Mouse (Mus musculus) liver, postnatal 0 days (tissue): Measurements from ENCODE around the gene Ppid.

ENCODE experiments used
- CTCF ChIP-seq: sonication (generic); IDR thresholded peaks from 2 replicates; pipeline ENCODE4 v1.5.1; 2016; ENCODE audit warnings: antibody characterized with exemption, low read depth
- EP300 ChIP-seq: IDR thresholded peaks from 2 replicates; pipeline ENCODE4 v1.6.1; 2016; ENCODE audit warnings: antibody characterized with exemption, low read depth, mild to moderate bottlenecking

GRCm38 (mm10) chr3:79589671-79590070 is 1.5 kb upstream of the Ppid start:
- TF ChIP-seq CTCF (no peak), EP300 (no peak)
